Mouse (Mus musculus) erythroblast, embryonic 14.5 days (primary cell): Measurements from ENCODE around the gene Zfp524.

Experiments
- GATA1 ChIP-seq: IDR thresholded peaks from 2 replicates; pipeline ENCODE4 v1.6.1; 2012; ENCODE audit warnings: low read length, inconsistent platforms, mixed read lengths
- TAL1 ChIP-seq: IDR thresholded peaks from 3 replicates; pipeline ENCODE4 v1.6.1; 2012; ENCODE audit warnings: low read length, inconsistent platforms, mixed read lengths

- TF ChIP-seq TAL1: no peak
- no peak for TF ChIP-seq GATA1
Measured at GRCm38 (mm10) chr7:5017931-5018330, 3.7 kb downstream of the Zfp524 start.
